Mouse (Mus musculus): ENCODE results near the gene Trim62.

Gene Trim62

DNA sequence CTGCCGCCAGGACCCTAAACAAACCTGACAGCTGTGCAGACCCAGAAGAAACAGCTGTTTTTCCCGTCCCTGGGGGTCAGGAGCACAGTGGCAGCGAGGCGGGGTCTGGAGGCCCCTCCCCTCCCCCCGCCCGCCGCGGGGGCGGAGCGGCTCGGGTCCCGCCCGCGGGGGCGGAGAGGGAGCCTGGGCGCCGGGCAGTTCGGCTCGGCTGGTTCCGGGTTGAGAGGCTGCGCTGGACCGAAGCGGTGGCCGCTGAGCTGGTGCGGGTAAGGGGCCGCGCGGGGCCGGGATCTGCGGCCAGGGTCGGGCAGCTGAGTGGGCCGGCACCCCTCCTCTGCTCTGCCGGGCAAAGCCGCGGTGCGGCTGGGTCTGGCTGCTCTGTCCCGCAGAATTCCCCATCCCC is at the start of gene Trim62:
Trim62 (plus strand) TSS at position 202 of the 403 bp plus-strand sequence.
- peak in 1 of 2 experiments; percentile 23 for DNase-seq (ENCODE audit: low read depth in 1 of 2, low spot score in 2 of 2)

DNA sequence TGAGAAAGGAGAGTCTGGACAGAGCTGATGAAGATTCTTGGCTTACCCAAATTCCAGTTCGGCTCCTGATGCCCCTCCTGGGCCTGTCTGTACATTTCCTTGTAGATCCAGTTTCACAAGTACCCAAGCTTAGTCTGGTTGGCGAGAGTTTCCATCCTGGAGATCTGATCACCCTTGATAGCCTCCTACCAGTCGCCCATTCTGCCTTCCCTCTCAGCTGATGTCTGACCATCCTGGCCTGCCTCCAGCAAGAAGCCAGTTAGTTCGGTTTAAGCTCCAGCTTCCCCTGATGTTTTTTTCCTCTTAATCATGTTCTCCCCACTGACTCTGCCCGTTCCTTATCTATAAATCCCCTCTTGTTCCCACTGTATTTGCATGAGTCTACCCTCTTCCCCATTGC is 45.2 kb upstream of the Trim62 start:
- DNase-seq (ENCODE audit: low read depth in 1 of 2, low spot score in 2 of 2), result no peak

DNA sequence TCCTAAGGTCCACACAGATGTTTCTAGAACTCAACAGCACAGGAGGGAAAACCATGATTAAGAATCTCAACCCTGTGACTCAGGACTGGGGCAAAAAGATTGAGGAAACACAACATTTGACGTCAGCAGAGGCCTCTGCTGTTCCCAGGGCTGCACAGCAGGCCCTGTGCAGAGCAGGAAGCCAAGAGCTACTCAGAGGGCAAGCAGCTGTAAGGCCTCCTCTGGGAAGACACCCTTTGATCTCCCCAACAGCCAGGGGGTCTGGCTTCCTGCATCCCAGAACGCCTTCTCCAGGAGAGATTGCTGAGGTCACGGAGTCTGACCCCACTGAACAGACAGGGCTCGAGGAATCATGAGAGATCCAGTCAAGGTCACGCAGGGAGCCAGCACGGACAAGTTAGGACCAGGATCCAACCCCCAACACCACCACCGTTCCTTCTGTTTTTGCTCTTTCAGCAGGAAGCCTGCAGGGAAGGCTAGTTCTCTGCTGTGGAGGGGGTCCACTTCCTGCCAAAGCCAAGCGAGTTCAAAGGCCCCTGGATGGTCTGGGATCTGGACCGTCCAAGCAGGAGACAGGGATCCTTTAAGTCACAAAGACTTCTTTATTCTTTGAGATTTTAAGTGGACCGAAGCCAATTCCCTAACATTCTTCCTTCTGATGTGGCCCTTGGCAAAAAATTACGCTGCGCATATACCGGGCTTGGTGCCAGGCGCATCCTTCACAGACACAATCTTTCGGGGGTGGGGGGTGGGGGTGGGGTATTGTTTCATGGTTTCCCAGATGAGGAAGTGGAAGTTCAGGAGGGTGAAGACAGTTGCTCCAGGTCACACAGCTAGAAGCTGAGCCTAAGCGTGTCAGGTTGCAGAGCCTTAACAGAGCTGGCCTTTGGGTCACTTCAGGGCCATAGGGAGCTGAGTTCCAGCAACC is 43.3 kb upstream of the Trim62 start:
- no peak for DNase-seq (ENCODE audit: low read depth in 1 of 2, low spot score in 2 of 2)

DNA sequence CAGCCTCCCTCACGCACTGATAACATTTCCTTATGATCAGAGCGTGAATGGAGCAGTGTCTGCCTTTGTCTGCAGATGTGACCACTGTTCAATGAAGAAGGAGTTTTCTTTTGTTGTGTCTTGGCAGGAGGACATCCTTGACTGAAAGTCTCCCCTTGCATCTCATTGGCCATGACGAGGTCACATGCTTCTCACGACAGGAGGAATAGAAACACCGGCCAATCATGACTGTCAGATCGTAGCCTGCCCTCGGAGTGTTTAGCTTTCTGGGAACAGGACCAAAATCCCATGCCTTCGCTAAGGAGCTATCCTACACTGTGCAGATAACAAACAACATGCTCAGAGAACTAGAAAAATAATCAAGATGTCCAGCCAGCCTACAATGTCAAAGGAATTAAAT is 42.1 kb upstream of the Trim62 start:
- DNase-seq (ENCODE audit: low read depth in 1 of 2, low spot score in 2 of 2), result no peak

DNA sequence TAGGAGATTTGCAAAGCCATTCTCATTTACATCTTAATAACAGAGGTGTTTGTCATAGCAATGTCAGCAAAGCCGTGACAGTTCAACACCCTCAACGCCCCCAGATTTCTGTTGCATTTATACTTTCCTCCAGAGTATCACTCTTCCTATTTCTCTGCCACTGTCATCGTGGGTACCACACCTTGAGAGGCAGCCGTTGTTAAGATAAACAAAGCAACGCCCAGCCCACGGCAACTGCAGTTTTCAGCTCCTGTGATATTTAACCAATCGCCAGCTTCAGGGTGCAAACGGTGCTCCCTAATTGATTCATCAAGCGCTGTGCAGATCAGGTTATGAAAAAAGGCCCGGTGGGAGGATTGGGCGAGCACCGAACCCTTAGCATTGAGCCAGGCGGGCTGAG is 38.8 kb upstream of the Trim62 start:
- DNase-seq (ENCODE audit: low read depth in 1 of 2, low spot score in 2 of 2), result no peak

DNA sequence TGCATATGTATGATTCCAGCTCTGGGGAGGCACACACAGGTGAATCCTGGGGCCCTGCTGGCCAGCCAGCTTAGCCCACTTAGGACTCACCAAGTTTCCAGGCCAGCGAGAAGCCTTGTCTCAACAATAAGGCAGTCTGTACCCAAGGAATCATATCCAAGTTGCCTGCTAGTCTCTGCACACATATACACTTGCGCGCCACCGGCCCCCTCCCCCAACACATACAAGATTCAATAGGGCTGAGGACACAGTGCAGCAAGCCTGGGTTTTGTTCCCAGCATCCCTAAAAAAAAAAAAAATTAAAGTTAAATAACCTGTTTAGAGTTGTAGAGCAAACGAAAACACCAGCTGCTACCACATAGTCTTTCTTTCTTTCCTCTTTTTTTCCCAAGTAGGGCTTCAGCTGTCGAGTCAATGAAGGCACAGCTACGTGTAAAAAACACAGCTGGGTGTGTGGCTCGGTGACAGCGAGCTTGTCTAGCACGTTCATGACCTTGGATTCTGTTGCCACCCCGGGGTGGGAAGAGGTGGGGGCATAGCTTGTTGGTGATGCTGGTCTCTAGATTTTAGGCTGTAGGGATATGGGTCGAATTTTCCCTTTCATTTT is 37.9 kb upstream of the Trim62 start:
- DNase-seq (ENCODE audit: low read depth in 1 of 2, low spot score in 2 of 2), result no peak

DNA sequence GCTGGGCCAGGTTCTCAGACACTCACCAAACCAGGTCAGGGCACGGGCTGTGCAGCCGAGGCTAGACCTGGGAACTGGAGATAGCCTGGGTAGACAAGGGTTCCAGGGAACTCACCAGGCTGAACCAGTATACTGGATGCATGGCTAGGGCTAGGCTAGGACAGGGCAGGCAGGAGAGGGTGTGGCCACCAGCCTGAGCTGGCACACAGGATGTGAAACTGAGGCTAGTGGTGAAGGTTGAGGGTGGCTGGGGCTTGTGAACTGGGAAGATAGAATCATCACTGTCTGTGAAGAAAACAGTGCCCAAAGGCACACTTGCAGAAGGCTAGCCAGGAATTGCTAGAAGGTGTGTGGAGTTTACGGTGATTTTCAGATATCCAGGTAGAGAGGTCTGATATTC is 34.4 kb upstream of the Trim62 start:
- DNase-seq (ENCODE audit: low read depth in 1 of 2, low spot score in 2 of 2), result no peak

DNA sequence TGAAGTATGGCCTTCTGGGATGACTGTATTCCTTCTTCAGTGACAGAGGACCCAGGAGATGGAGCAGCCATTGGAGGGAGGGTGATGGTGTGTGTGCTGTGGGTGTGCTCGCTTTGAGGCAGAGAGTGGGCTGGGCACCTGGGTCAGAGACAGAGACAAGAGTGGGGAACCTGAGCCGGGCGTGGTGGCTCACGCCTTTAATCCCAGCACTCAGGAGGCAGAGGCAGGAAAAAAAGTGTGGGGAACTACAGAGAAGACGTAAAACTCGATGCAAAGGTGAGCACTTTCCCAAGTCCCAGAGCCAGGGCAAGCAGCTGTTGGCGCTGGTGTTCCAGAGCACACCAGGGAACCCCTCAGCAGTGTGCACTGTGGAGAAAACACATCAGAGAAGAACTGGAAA is 33.7 kb upstream of the Trim62 start:
- no peak for DNase-seq (ENCODE audit: low read depth in 1 of 2, low spot score in 2 of 2)

DNA sequence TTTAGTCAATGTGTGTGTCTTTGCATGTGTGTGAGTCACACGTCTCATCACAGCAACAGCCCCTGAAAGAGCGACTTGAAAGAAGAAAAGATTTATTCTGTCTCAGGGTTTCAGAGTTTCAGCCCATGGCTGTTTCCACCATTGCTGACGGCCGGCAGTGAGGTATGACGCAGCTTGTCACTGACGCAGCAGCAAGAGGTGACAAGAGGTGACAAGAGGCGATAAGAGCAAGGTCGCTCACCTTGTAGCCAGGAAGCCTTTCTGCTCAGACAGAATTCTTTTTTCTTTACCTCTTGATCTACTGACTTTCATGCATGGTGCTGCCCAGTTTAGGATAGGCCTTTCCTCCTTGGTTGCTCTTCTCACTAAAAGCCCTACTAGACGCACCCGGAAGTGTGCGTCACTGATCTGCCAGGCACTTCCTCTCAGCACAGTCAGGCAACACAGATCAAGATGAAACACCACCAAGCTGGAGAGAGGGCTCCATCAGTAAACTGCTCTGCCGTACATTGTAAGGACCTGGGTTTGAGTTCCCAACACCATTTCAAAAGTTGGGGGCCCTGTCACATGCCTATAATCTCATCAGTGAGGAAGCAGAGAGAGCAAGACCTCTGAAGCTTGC is 31.0 kb upstream of the Trim62 start:
- DNase-seq (ENCODE audit: low read depth in 1 of 2, low spot score in 2 of 2), result no peak

DNA sequence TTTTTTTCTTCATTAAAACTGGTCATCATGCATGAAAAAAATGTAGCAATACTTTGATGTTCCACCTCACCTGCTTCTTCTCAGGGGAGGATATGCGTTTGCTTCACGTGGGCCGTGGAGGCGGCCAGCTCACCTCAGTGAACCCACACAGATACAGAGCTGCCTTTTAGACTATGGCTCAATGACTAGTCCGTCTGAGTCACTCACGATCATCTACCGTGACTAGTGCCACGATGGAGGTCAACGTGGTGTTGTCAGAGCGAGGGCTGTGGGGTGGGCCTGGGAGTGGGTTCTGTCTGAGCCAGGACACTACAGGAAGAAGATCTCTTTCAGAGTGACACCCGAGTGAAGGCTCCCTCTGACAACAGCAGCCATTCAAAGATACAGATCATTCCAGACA is 30.3 kb upstream of the Trim62 start:
- DNase-seq (ENCODE audit: low read depth in 1 of 2, low spot score in 2 of 2), result no peak

DNA sequence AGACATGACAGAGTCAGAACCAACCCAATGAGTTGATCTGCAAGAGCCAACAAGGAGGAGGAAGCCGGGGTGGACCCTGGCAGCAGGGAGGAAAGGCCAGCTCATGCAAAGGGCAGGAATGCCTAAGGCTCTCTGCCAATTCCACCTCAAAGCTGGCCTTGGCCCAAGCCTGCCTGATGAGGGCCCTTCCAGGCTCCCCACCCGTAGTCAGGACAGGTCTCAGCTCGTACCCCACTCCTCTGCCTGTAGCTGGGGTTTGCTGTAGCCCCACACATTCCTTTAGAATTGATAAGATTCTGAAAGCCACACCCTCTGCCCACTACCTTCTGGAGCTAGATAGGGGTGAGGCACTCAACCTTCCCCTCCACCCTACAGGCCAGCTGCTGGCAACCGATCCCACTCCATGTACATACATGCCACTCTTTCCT is 27.8 kb upstream of the Trim62 start:
- DNase-seq (ENCODE audit: low read depth in 1 of 2, low spot score in 2 of 2), result no peak

DNA sequence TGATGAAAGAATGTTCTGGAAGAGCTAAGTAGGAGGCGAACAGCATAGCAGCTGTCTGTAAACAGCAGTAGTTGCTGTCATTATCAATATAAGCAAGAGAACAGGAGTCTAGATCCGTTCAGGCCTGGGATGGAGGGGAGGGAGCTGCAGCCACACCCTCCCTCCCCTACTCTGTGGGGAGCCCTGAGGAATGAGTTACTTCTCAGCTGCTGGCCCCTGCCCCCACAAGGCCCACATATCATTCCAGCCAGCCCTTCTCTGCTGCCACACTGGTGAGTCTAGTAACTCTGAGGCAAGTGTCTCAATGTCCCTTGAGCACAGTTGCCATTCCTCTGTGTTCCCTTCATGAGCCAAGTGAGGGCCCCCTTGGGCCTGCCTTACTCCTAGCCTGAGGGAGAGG is 26.2 kb upstream of the Trim62 start:
- no peak for DNase-seq (ENCODE audit: low read depth in 1 of 2, low spot score in 2 of 2)

DNA sequence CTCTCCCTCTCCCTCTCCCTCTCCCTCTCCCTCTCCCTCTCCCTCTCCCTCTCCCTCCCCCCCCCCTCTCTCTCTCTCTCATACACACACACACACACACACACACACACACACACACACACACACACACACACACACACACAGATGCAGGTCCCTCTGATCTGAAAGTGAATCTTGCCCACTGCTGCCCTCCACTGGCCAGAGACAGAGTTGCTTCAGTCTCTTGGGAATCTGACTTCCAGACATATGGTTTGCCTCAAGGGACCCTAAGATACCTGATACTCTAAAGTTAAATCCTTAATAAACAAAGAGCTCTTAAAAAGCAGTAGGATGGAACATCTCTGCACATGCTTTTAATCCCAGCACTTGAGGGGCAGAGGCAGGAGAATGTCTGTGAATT is 25.2 kb upstream of the Trim62 start:
- DNase-seq (ENCODE audit: low read depth in 1 of 2, low spot score in 2 of 2), result peak in 1 of 2 experiments; percentile 16

DNA sequence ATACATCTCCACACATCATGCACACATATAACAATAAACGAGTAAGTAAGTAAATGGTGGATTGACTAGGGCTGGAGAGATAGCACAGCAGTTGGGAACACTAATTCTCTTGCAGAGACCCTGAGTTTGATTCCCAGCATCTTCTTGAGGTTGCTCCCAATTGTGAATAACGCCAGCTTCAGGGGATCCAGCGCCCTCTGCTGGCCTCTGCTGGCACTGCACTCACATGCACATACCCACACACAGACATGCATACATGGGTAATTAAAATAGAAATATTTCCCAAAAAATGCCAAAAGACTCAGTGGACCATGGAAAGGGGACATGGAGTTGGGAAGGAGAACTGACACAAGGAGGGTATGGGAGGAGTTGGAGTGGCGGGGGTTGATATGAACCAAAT is 24.5 kb upstream of the Trim62 start:
- no peak for DNase-seq (ENCODE audit: low read depth in 1 of 2, low spot score in 2 of 2)

DNA sequence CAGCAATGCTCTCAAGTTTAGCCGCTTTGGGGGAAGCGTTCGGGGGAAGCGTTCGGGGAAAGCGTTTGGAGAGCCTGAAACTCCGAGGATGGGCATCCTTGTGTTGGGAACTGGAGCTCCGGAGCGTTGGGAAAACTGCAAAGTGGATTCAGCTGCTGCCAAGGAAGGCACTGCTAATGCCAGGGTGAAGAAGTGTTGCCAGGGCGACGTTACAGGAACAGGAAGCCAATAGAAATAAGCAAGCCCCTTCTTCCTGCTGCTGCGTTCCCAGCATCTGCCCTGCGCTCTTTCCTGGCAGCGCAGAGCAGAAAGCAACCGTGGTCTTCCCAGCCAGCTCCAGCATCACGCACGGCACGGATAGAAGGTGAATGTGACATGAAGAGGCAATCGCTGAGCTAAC is 10.4 kb upstream of the Trim62 start:
- DNase-seq (ENCODE audit: low read depth in 1 of 2, low spot score in 2 of 2), result no peak

DNA sequence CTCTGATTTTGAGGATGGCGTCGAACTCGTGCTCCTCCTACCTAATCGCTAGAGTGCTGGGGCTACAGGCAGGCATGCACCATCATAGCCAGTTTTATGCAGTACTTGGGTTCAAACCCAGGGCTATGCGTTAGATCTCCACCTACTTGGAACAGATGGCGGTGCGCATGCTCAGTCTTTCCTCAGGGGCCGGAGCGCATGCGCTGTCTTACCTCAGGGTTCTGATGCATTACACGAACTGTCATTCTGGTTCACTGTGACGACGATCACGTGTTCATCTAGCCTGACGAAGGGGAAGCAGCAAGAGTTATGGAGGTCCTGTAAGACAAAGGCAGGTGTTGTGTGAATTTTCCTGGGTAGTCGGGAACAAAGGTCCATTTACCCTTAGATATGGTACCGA is 9.3 kb upstream of the Trim62 start:
- DNase-seq (ENCODE audit: low read depth in 1 of 2, low spot score in 2 of 2), result no peak

DNA sequence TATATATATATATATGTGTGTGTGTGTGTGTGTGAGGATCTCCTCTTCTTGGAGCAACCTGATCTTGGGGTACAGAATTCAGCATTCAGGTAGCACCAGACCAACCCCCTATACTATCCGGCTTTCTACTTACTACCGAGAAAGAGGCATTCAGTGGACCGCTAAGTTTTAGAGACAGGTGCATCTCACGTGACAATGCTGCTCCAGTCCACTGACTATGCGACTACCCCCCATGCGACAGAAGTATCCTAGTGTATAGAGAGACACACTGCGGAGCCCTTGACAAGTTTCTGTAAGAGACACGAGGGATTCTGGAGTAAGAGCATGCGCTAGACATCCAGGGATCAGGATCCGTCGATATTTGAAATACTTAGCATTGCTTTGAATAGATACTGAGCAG is 7.9 kb upstream of the Trim62 start:
- DNase-seq (ENCODE audit: low read depth in 1 of 2, low spot score in 2 of 2), result no peak

DNA sequence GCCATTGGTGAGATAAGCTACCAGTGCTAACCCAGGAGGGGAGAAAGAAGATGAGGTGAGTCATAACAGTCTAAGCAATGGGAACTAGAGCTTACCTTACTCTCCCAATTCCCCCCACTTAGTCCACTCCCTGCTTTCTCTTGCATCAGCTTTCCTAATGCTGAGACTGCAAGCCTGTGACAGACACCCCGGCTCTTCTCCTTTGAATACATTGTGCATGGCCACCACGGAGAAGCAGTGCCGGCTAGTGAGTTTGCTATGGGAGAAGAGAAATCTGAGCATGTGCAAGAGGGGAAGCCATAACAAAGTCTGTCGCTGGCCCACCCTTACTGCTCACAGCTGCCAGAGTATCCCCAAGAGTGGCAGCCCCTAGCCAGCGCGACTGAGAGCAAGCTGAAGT is 5.9 kb upstream of the Trim62 start:
- no peak for DNase-seq (ENCODE audit: low read depth in 1 of 2, low spot score in 2 of 2)

DNA sequence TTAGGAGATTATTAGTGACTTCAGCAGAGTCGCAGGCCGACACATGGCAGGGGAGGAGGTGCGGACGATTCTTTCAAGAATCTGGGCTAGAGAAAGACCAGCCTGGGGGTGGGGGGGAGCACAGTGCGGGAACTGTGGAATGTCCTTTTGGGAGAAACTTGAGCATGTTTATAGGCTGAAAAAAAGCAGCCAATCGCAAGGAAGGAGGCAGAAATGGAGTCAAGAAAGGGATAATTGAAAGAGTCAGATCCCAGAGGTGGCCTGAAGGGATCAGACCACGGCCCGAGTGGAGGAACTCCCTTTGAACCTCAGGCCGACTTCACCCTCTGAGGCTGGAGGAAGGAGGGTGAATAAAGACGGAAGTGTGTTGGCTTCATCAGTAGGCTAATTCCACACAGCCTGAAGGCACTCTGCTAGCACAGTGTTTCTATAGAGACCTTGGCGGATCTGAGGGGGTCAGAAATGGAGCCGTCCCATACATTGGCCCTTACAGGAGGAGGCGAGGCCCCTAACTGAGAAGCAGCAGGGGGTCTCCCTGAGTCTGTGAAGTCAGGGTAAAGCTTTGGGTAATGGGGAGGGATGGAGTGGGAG is 4.4 kb upstream of the Trim62 start:
- no peak for DNase-seq (ENCODE audit: low read depth in 1 of 2, low spot score in 2 of 2)

DNA sequence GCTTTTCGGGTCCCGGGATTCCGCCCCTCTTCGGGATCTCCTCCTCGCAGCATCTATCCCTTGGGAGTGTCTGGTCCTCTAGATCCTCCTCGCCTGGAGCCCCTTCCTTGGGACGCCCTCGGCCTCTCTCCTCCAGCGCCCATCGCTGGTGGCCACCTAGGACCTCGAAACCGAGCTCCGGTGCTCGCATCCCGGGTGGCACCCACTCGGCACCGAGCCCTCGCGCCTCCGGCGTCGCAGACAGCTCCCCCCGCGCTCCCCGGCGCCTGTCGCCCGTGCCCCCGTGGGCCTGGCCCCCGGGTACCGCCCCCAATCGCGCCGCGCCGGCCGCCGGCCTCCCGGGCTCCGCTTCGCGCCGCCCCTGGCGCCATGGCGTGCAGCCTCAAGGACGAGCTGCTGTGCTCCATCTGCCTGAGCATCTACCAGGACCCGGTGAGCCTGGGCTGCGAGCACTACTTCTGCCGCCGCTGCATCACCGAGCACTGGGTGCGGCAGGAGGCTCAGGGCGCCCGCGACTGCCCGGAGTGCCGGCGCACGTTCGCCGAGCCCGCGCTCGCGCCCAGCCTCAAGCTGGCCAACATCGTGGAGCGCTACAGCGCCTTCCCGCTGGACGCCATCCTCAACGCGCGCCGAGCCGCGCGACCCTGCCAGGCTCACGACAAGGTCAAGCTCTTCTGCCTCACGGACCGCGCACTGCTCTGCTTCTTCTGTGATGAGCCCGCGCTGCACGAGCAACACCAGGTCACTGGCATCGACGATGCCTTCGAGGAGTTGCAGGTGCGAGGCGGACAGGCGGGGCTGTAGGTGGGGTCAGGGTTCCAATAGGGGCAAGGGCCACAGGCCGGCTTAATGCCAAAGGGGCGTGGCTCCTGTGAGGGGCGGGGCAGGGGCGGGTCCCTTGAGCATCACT is 676 bp downstream of the Trim62 start:
- DNase-seq (ENCODE audit: low read depth in 1 of 2, low spot score in 2 of 2), result no peak

DNA sequence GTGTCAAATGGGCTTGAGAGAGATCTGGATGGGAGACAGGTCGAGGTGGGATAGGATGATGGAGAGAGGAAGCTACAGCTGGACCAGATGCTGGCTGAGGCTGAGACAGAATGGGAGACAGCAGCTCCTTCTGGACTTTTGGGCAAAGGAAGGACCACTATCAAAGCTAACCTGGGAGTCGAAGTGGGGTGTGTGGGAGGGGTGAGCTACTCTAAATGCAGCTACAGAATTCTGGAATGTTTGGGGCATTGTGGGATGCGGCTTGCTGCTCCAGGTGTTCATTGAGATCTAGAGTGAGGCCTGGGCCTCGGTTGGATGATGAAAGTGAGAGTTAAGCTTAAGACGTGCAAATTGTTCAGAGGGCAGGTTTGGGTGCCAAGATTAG is 1.3 kb downstream of the Trim62 start:
- no peak for DNase-seq (ENCODE audit: low read depth in 1 of 2, low spot score in 2 of 2)
